Mouse (Mus musculus) spleen, postnatal 14 days (tissue): ENCODE data around the gene Pacs1.

Experiments used
- DNase-seq, 2 experiments: peaks; one replicate each; pipeline ENCODE4 v3.0.0; 2021 to 2022; ENCODE audit warnings: low spot score in 2 of 2

The Pacs1 gene

GRCm38 (mm10) chr19:5272801-5273733 is at the start of gene Pacs1:
Pacs1 (minus strand) TSS chr19:5273119.
- DNase-seq, result peak; percentile 79 to 84

GRCm38 (mm10) chr19:5313189-5313588 is 40.3 kb upstream of the Pacs1 start:
- no peak for DNase-seq

- DNase-seq, result no peak
Observed at GRCm38 (mm10) chr19:5309025-5309424, 36.1 kb upstream of the Pacs1 start.

GRCm38 (mm10) chr19:5306968-5307734 is 34.2 kb upstream of the Pacs1 start:
- DNase-seq, result no peak

GRCm38 (mm10) chr19:5306279-5306678 is 33.4 kb upstream of the Pacs1 start:
- DNase-seq, result no peak

- peak; percentile 51 to 63 for DNase-seq
Observed at GRCm38 (mm10) chr19:5302455-5302854, 29.5 kb upstream of the Pacs1 start.

GRCm38 (mm10) chr19:5300588-5300987 is 27.7 kb upstream of the Pacs1 start:
- DNase-seq, result no peak

- DNase-seq, result no peak
Observed at GRCm38 (mm10) chr19:5297903-5298800, 25.2 kb upstream of the Pacs1 start, which contains the start of gene Gal3st3. Gal3st3 (plus strand) TSS chr19:5298331.

GRCm38 (mm10) chr19:5296630-5297029 is 23.7 kb upstream of the Pacs1 start:
- no peak for DNase-seq

GRCm38 (mm10) chr19:5295736-5296075 is 22.8 kb upstream of the Pacs1 start:
- no peak for DNase-seq

GRCm38 (mm10) chr19:5294972-5295735 is 22.2 kb upstream of the Pacs1 start, which contains the start of gene Sf3b2:
Sf3b2 (minus strand) TSS chr19:5295455.
- DNase-seq, result peak; percentile 92 to 95

GRCm38 (mm10) chr19:5278381-5278780 is 5.5 kb upstream of the Pacs1 start:
- no peak for DNase-seq

GRCm38 (mm10) chr19:5277140-5277539 is 4.2 kb upstream of the Pacs1 start:
- DNase-seq, result no peak

GRCm38 (mm10) chr19:5276531-5276930 is 3.6 kb upstream of the Pacs1 start:
- DNase-seq, result no peak

- no peak for DNase-seq
Observed at GRCm38 (mm10) chr19:5275736-5276135, 2.8 kb upstream of the Pacs1 start.

GRCm38 (mm10) chr19:5274641-5275040 is 1.7 kb upstream of the Pacs1 start:
- no peak for DNase-seq

- no peak for DNase-seq
Observed at GRCm38 (mm10) chr19:5273916-5274315, 997 bp upstream of the Pacs1 start.

- DNase-seq, result peak in 1 of 2 experiments; percentile 20
Observed at GRCm38 (mm10) chr19:5272326-5272795, 558 bp downstream of the Pacs1 start.

GRCm38 (mm10) chr19:5271430-5271829 is 1.5 kb downstream of the Pacs1 start:
- no peak for DNase-seq

- DNase-seq, result no peak
Observed at GRCm38 (mm10) chr19:5269392-5269791, 3.5 kb downstream of the Pacs1 start.

GRCm38 (mm10) chr19:5268875-5269274 is 4.0 kb downstream of the Pacs1 start:
- DNase-seq, result no peak
